In the genomic region with DNA sequence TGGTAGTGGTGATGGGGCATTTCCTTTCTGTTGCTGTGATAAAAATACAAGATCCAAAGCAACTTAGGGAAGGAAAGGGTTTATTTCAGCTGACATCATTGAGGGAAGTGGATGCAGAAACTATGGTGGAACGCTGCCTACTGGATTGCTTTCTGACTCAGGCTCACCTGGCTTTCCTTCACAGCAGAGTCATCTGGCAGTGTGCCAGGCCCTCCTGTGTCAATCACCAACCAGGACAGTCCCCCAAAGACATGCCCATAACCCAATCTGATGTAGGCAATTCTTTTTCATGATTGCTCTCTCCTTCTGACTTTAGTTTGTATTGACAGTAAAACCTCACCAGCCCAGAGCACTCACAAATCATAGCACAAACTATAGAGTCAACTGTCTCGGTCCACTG, we compare ENCODE assay signal across 19 mouse cellular contexts.
"Had no signal": no experiment of that assay in that cellular context is flagged by ENCODE, and none has a peak within 500 bp of the region (broad histone marks: within the 10 kb centered on the region; RNA-seq: fewer than 3 reads in every experiment).

No protein-coding gene starts in this region.

- H3K4me1 ChIP-seq: lung, embryonic 15.5 days; neural tube, embryonic 12.5 days; stomach, embryonic 15.5 days had no signal

- H3K9ac ChIP-seq: liver, embryonic 15.5 days; liver, postnatal 0 days; lung, embryonic 15.5 days; midbrain, embryonic 13.5 days; midbrain, embryonic 15.5 days; neural tube, embryonic 12.5 days; stomach, embryonic 15.5 days had no signal

- H3K27ac ChIP-seq: liver, embryonic 15.5 days; lung, embryonic 15.5 days; macrophage; midbrain, embryonic 13.5 days; midbrain, embryonic 15.5 days; neural tube, embryonic 12.5 days; stomach, embryonic 15.5 days; stomach, postnatal 0 days had no signal

- H3K36me3 ChIP-seq: liver, embryonic 15.5 days; lung, embryonic 15.5 days; midbrain, embryonic 13.5 days; midbrain, embryonic 15.5 days; neural tube, embryonic 12.5 days; stomach, embryonic 15.5 days had no signal

- DNase-seq: liver, postnatal 0 days; lung, adult 2 months; lung, postnatal 14 days; lung, postnatal 36 days; right cerebral cortex, postnatal 14 days; thymus, adult 2 months; thymus, postnatal 25 days; thymus, postnatal 4 days had no signal

- ATAC-seq: liver, postnatal 0 days; lung, postnatal 0 days; midbrain, embryonic 13.5 days; midbrain, embryonic 15.5 days had no signal

- H3K27me3 ChIP-seq: liver, embryonic 15.5 days; lung, embryonic 15.5 days; megakaryocyte, embryonic 14.5 days; midbrain, embryonic 13.5 days; midbrain, embryonic 15.5 days; neural tube, embryonic 12.5 days; stomach, embryonic 15.5 days had no signal

- H3K4me3 ChIP-seq: liver, embryonic 15.5 days; lung, embryonic 15.5 days; megakaryocyte, embryonic 14.5 days; midbrain, embryonic 13.5 days; midbrain, embryonic 15.5 days; neural tube, embryonic 12.5 days; stomach, embryonic 15.5 days had no signal

- H3K4me2 ChIP-seq: liver, embryonic 15.5 days; lung, embryonic 15.5 days; midbrain, embryonic 11.5 days; midbrain, embryonic 13.5 days; midbrain, embryonic 15.5 days; neural tube, embryonic 12.5 days; stomach, embryonic 15.5 days had no signal

- H3K9me3 ChIP-seq: liver, embryonic 15.5 days; lung, embryonic 15.5 days; midbrain, embryonic 13.5 days; midbrain, embryonic 15.5 days; neural tube, embryonic 12.5 days; stomach, embryonic 15.5 days had no signal
